Mouse (Mus musculus) intestine, postnatal 0 days (tissue): ENCODE measurements at regions not wholly inside any gene's neighbourhood (a gene's known extent, or its start where the extent isn't known, plus 50 kb on each side); places are given as distances from the start of the nearest gene placed in this dataset.
A peak's percentile ranks its signal among the peaks of the same experiment; 100 is the strongest.

Experiments
- ATAC-seq: fragments of 200-750 bp; cut with Nextera tagmentation; 2 replicates; pipeline ENCODE4 v1.8.0; 2017; ENCODE audit warnings: mild to moderate bottlenecking, moderate TSS enrichment, moderate library complexity
- H3K27ac ChIP-seq: fragments of 300-500 bp; sonication (generic); 2 replicates; pipeline ENCODE4 v1.5.1; 2014; ENCODE audit warnings: mild to moderate bottlenecking, low read depth, low read length, moderate library complexity
- H3K27me3 ChIP-seq: fragments of 300-500 bp; sonication (generic); replicated peaks from 2 replicates; pipeline ENCODE4 v1.6.1; 2014; ENCODE audit warnings: low read length, mixed read lengths; ENCODE audit not compliant: control insufficient read depth, insufficient read depth
- H3K36me3 ChIP-seq: fragments of 300-500 bp; sonication (generic); 2 replicates; pipeline ENCODE4 v1.6.1; 2014; ENCODE audit warnings: mild to moderate bottlenecking, moderate library complexity; ENCODE audit not compliant: control insufficient read depth, insufficient read depth
- H3K4me1 ChIP-seq: fragments of 300-500 bp; sonication (generic); replicated peaks from 2 replicates; pipeline ENCODE4 v1.6.1; 2014; ENCODE audit warnings: antibody characterized with exemption, low read length, mixed read lengths; ENCODE audit not compliant: control insufficient read depth, insufficient read depth
- H3K4me2 ChIP-seq: fragments of 300-500 bp; sonication (generic); replicated peaks from 2 replicates; pipeline ENCODE4 v1.6.1; 2014; ENCODE audit warnings: low read depth, mild to moderate bottlenecking, moderate library complexity
- H3K4me3 ChIP-seq: fragments of 300-500 bp; sonication (generic); 2 replicates; pipeline ENCODE4 v1.5.1; 2014; ENCODE audit warnings: low read depth, low read length
- H3K9ac ChIP-seq: fragments of 300-500 bp; sonication (generic); 2 replicates; pipeline ENCODE4 v1.6.1; 2014; ENCODE audit warnings: mild to moderate bottlenecking, low read depth, low read length
- H3K9me3 ChIP-seq: fragments of 300-500 bp; sonication (generic); 2 replicates; pipeline ENCODE4 v1.6.1; 2016; ENCODE audit warnings: mixed run types; ENCODE audit not compliant: control insufficient read depth
- CTCF ChIP-seq: sonication (generic); IDR thresholded peaks from 2 replicates; pipeline ENCODE4 v1.5.1; 2016; ENCODE audit warnings: low read depth, mild to moderate bottlenecking, control low read depth, antibody characterized with exemption, moderate library complexity
- WGBS: fragments of 180-500 bp; shearing (Covaris S2); extraction: QIAGEN DNeasy Blood & Tissue Kit; methylation state at CpG from one replicate; pipeline ENCODE4 v1.1.7; 2014; 5-methylcytosine and 5-hydroxymethylcytosine counted together

GRCm38 (mm10) chr12:37760922-37761611 is 56.5 kb upstream of the Dgkb start:
- no peak for TF ChIP-seq CTCF
- 34% methylated on average over 4 of the region's 4 CpGs for WGBS
- peak; percentile 25; the same call in 1 of the 2 replicates for ATAC-seq
- no peaks in the 10 kb centered on the region for H3K9me3 ChIP-seq
- no peaks in the 10 kb centered on the region for H3K4me1 ChIP-seq
- no peak overlapping the region for H3K4me3 ChIP-seq
- no peak overlapping the region for H3K9ac ChIP-seq
- H3K27me3 ChIP-seq: no peaks in the 10 kb centered on the region
- no peaks in the 10 kb centered on the region for H3K36me3 ChIP-seq
- H3K4me2 ChIP-seq: no peak overlapping the region; the same call in 1 of the 2 replicates
- H3K27ac ChIP-seq: no peak overlapping the region
